Mouse (Mus musculus) liver (tissue): ENCODE results near the gene Cst13.
"Not testable (repeated sequence)": the region's sequence is repeated elsewhere in the genome, so short reads cannot be mapped to it uniquely, and the experiment has no call there.

Experiments used
- DNase-seq: peaks from one replicate; pipeline ENCODE4 v3.0.0-alpha.2; 2020; ENCODE audit warnings: mixed read lengths

Gene Cst13

DNA sequence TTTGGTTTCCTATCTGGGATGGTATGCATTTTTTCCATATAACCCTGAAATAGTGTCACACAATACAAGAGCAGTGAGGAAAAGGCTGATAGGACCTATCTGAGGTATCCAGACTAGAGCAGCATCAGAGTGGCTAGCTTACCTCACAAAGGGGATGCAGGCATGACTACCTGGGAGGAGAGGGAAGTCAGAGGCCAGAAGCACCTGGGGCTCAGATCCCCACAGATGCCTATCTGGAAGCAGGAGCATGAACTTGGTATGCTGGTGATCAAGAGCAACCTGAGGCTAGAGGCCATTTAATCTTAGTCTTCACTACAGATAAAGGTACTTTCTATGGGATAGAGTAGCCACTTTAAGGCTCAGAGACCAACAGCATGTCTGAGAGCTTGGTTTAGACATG is at the start of gene Cst13:
Gene Cst13, plus strand, starts transcription at position 173 of the 400 bp plus-strand sequence.
- no peak for DNase-seq

DNA sequence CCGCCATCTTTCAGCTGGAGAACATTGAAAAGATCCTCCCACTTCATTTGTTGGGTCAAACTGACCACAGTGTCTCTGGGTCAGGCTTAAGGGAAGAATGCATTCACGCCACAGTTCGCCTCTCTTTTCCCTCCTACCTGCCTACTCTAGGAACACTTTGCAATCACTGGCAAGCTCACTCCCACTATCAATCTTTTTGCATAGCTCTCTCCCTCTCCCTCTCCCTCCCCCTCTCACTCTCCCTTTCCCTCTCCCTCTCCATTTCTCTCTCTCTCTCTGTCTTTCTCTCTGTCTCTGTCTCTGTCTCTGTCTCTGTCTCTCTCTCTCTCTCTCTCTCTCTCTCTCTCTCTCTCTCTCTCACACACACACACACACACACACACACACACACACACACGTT is 48.5 kb upstream of the Cst13 start, which contains the start of gene Cst11:
Gene Cst11, minus strand, starts transcription at position 101 of the 400 bp plus-strand sequence.
- DNase-seq = not testable (repeated sequence)

DNA sequence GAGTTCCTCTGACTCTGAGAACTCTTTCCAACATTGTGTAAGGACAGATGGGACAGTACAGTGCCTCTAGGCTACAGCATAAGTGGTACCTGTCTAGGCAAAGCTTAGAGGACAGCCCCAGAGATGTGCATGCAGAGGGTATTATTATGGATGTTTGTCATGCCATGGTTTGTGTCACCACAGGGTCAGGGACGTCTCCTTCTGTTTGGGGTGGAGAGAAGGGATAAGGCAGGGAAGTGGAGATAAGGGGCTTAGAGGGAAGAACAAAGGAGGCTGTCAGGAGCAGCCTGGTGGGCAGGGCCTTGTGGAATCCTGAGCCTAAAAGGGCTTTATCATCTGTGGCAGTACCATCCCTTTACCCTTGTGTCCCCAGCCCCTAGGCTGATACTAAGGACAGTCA is 38.2 kb upstream of the Cst13 start, which contains the start of gene 8030411F24Rik:
Gene 8030411F24Rik, plus strand, starts transcription at position 301 of the 400 bp plus-strand sequence.
- DNase-seq = no peak

DNA sequence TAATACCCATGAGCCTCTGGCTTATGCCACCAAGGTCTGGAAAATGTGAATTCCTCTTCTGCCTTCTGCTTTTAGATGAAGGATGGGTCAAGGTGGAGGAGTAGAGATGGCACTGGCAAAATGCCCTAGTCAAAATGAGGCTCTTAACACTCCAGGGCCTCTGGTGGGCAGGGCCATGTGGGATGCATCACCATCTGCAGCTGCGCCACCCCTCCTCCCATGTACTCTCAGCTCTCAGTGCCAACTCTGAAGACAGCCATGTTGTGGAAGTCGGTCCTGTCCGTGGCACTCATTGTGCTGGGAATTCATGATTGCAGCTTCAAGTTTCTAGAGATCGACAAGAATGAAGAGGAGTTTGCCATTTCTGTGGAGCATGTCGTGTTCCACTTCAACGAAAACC is 30.7 kb upstream of the Cst13 start, which contains the start of gene Cst12:
Gene Cst12, plus strand, starts transcription at position 220 of the 400 bp plus-strand sequence.
- no peak for DNase-seq

DNA sequence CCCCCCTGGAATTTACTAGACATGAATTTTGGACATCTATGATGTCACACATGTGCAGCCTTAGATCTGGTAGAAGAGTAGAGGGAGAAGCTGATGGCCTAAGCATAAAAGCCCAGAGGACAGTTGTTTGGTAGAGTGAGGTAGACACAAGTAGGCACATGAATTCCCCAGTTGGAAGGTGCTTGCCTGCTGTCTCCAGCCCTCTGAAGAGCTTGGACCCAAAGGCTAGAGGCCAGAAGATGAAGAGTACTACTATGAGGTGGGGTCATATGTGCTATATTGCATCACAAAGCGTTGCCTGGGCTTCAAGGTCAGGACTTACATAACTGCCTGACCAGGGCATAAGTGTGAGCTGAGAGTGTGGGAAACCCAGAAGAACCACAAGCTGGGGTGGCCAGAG is 21.4 kb upstream of the Cst13 start, which contains the start of gene Cst8:
Gene Cst8, plus strand, starts transcription at position 301 of the 400 bp plus-strand sequence.
- no peak for DNase-seq

DNA sequence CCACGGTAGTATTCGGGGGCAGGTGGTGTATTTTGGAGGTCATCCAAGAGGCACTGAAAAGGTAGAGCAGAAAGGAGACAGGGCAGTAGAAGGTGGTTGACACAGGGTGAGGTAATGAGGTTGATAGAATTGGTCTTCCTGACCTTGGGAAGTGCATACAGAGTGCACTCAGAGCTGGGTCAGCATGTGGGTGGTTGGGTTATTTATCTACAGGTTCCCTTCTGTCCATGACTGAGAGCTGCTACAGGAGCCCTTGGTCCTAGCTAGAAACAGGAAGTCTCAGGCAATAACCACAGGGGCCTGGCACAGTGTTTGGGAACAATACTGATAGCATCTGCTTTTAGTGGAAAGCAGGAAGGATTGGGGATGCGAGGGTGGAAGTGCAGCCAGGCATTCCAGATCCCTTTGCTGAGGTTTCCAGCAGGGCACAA is 18.4 kb upstream of the Cst13 start:
- no peak for DNase-seq

DNA sequence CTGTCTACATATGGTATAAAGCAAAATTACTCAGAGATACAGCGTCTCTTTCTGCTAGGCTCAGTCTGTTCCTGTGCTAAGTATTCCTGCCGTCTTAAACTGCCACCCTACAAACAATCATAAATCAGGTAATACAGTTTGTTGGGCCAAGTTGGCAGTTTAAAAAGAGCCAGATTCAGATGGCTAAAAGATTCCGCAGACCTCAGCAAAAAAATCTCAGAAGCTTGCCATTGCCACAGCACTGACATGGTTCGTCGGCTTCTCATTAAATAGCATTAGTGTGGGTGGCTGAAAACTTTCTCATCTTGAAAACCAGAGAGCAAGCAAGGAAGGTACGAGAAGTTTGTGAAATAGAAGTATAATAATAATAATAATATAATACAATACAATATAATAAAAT is 13.2 kb upstream of the Cst13 start:
- DNase-seq = no peak

DNA sequence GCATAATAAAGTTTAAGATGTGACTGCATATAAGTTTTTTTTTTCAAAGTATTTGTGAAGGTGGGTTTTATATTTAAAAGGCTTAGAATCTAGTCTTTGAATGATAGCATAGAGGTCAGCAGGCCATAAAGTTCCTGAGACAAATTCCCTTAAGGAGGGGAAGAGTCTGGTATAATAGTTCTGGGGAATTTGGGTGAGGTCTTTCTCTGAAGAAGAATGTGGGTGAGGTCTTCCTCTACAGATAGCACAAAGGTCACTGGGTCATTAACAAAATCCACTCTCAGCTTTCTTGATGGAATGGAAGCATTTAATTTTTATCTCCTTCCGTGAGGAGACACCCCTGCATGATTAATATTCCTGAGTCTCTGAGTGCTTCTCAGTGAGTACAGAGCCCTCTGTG is 6.1 kb downstream of the Cst13 start:
- DNase-seq = no peak

DNA sequence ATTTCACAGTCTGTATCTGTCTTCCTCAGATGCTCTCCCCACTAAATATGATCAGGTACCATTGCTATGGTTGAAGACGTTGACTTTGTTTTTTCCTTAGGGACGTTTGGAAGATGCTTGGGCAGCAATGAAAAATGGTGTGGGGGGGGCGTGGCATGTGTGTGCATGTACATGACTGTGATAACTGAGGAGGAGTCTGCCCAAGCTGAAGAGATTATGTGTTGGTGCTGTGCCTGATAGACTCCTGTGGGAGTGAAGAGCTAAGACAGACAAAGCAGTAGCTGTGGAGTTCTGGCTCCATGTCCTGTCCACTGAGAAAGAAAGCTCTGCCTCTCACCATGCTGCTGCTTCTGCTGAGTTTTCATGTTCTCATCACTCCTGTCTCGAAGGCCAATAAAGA is 15.0 kb downstream of the Cst13 start, which contains the start of gene Cst9:
Gene Cst9, plus strand, starts transcription at position 236 of the 400 bp plus-strand sequence.
- peak; percentile 4 for DNase-seq

DNA sequence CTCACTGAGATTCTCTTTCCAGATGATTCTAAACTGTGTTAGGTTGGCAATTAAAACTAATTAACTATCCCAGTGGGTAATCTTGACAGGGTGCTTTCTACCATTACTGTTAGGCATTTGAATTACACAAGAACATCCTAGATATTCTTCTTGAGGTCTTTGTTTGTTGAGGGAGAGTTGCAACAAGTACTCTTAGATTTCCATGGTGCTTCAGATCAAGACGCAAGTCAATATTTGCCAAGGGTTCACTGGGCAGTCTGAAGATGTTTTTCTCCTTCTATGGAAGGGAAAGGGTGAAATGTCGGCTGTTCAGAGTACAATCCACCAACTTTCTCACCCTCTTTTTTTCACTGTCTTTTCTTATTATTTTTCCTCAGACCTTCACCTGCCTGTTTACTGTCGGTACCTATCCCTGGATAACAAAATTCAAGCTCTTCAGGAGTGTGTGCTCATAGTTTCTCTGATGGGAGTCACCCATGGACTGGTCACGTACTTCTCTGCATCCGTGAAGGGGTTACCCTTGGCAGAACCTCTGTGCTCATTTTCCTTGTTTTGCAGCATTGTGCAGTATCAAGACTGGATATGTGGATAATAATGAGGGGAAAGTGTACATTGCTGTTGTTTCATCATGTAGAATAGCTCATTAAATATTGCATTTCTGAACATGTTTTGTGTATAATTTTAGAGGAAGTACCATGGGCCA is 18.3 kb downstream of the Cst13 start:
- no peak for DNase-seq

DNA sequence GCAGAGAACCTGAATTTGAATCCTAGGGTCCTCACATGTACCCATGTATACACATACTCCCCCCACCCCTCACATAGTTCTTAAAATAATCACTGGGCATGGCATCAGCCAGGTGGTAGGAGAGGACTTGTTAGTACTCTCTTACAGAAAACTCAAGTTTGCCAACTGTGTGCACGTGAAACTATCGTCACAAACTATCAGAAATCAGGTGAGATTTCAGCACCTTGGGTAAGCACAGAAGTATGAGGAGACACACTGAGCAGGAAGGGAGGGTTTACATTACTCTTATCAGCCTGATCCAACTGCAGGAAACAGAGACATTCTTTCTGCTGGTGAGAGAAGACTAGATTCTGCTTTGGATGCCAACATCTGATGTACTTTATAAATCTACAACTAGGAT is 19.3 kb downstream of the Cst13 start:
- DNase-seq = no peak

DNA sequence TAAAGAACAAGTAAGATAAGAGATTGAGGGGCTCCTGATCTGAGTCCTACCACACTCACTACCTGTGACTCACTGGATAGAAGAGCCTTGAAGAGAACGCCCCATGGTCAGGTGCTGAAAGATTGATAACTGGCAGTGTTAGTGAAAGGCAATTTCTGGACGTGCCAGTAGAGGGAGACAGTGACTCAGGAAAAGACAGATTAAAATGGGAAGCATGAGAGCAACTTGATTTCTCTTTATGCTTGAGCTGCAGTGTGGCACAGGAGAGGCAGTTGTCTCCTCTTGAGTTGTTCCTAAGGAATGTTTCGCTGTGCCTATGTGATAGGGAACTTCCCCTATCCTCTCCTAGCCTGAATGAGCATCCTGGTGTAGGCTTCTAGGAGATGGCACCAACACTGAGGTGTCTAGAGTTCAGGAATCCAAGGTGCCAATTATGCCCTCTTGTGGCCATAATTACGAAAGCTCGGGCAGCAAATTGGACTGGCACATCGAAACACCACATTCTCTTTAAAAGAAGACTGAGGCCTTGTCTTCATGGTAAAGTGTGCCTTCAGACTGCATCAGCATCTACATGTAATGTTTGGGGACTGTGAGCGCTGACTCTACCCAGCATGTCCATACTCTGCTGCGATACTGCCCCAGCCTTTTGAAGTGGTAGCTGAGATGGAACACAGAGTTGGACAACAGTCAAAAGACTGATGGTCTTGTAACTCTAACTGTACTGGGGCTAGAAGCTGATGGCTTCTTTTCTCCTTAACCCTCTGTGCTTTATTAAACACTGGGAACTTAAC is 31.4 kb downstream of the Cst13 start:
- peak; percentile 46 for DNase-seq

DNA sequence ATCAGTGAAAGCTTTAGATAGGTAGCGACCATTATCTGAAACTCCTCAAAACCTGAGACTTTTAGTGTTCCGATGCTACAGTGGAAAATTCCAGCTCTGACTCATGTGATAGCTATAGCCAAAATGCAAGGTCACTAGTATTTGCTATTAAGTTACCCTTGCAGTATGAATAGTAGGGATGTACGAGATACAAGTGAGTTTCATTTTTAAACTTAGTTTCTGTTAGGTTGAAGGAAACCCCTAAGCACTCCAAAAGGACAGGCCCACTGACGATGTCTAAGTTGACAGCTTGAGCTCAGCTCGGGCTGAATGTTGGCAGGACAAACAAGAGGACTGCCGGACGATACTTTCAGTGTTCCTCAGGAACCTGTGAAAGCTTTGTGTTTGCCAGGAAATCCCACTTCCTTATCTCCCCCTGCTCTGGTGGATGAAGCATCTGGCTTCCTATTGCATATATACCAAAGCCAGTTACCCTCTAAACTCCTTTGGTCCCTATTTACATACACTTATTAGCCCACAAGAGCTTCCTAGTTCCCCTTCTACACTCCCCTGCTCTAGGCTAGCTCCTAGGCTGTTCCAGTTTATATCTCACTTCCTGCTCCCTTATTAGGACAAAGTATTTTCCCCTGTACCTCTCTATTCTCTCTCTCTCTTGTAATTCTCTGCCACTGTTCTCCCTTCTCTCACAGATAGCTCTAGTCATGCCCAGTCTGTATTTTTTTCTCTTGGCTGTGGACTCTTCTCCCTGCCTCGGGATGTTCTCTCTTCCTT is 36.9 kb downstream of the Cst13 start:
- DNase-seq = no peak

DNA sequence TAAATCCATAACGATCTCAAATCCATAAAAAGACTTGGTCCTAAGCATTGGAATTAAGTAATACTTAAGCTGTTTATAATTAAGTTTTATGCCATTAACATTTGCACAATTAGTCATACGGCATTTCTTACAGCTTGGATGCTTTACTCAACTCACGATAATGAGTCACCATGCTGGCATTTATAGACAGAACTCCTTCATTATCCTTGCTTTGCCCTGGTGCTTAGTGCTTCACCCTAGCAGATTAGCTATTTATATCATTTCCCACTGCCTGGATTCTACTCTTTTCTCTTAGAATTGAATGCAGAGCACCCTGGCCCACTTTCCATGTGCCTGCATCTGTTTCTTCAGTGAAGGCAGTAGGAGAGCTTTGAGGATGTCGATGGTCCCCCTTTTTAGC is 37.6 kb downstream of the Cst13 start:
- DNase-seq = no peak

DNA sequence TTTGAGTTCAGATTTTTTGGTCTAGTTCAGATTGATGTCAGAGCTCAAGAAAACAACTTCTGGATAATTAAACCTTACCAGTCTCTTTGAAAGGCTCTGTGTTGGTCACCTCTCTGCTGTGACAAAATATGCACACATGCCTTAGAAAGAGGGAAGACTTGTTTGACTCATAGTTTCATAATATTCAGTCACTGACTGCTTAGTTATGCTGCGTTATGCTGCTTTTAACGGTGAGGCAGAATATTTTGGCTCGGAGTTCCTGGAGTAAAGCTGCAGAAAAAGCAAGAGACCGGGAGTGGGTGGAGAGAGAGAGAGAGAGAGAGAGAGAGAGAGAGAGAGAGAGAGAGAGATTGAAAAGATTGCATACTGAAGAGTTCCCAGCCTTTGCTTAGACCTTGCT is 41.1 kb downstream of the Cst13 start:
- no peak for DNase-seq

DNA sequence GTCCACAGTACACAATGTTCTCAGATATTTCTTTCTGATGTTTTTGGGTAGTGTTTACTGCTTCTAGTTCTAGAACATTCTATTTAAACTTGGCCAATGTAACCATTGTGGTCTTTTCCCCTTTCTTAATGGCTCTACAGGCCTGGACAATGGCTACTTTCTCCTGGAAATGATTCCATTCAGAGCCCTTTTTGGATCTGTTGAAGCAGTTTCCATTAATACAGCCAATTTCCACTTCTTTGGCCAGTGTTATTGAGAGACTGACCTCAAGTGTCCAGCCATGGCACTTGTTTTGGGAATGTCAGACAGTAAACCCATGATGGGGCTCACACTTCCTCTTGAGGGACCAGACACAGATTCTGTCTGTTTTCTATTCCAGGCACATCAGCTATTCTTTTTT is 41.8 kb downstream of the Cst13 start:
- no peak for DNase-seq

DNA sequence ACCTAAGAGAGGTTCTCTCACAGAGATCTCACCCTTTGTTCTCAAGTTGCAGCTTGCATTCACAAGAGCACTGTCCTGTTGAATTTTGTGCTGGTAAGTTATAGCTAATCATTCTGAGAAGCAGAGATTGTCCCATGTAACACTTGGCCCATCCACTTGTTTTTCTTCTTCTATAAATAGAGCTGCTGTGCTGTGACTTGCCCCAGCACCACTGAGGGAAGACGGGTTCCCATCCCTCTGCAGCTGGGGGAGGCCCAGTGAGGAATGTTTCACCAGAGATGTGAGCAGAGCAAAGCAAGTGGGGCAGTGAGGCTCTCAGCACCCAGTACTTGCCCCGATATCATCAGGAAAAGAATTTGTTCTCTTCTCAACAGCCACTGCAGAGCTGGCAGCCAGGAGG is 45.1 kb downstream of the Cst13 start, which contains the start of gene 9230104L09Rik:
Gene 9230104L09Rik, minus strand, starts transcription at position 73 of the 400 bp plus-strand sequence.
- no peak for DNase-seq

DNA sequence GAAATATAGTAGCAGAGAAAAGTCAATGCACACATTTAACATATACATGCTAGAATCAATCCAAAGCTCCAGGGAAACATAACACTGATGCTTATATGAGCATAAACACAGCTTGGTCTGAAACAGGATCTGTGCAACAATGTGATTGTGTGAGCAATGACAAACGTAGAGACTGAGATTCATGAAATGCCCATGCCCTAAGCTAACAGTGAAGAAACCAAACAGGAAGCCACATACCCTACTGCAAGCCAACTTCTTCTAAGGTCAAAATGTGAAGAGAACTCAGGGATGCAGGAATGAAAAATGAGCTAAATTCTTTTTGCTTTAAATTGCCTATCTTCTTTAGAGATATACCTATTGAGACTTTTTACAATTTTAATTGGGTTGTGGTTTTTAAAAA is 49.1 kb downstream of the Cst13 start:
- DNase-seq = no peak

DNA sequence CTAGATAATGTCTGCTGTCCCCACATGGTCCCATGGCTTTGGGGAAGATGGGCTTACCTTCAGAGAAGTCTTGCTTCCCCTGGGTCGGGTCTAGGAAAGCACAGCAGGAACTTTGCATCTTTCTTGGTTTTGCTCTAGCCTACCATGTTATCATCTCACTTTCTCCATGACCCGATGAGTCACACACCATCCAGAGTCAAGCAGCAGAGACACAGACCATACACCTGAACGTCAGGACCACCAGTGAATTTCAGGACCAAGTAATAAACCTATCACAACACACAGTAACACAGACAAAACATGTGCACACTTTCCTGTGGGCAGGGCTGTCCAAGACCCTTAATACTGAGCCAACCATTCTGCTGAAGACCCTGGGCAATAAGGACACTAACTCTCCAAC is 50.6 kb downstream of the Cst13 start:
- no peak for DNase-seq

DNA sequence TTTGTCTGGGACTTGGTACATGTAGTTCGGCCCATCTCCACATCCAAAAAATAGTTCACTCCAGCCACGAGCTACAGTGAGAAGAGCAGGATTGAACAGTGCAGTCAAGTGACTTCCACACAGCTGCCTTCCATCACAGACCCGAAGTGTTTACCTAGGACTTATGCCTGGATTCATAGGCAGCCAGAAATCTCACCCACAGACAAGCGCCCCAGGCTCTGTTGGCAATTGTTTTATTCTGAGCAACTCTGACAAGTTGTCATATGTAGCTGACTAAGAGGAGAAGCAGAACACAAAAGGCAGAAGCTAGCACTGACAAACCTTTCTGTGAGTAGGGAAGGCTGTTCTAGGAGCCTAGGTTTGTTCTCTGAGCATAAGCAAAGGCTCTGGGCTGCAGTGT is 53.0 kb downstream of the Cst13 start:
- no peak for DNase-seq

DNA sequence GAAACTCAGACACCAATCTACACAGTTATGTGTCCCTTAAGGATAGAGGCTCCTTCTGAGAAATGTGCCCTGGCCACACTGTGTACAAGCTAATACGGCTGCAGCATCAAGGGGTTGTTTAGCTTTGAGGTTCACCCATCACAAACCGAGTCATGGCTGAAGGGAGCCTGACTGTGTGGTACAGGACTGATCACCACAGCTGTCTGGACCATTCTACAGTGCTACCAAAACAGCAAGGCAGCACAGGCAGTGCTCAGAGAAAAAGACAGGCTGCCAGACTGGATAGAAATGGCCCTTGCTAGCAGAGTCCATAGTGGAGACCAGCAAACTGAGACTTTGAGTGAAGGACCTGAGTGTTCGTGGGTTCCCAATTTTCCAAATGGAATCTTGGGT is 54.3 kb downstream of the Cst13 start:
- no peak for DNase-seq

DNA sequence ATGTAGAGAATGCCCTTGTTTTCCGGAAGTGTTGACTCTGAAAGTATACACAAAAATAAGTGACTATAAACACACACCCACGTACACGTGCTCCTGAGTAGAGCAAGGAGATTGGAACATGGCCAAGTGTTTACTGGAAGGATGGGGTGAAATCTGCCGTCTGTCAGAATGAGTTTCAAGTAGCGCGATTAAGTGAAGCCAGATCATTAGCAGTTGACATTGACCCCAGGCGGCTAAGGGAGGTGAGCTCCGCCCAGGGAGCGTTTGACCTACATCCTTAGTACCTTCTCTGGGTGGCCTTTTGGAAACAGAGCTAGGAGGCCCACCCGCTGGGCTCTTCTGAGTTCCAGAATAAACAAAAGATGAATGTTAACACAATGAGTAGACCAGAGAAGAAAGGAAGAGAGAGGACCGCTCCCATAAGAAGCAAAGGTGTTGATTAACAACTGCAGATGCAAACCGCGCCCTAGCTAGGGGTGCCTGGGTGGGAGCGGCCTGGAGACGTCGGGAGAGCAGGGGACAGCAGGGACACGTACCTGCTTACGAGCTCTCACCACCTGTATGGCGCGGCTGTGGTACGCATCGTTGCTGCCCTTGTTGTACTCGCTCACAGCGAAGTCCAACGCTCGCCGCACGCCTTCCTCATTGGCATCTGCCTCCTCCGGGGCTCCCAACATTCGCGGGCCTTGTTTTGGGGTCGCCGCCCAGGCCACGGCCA is 54.9 kb downstream of the Cst13 start:
- peak; percentile 54 for DNase-seq
